Mouse (Mus musculus): ENCODE measurements at regions not wholly inside any gene's neighbourhood (a gene's known extent, or its start where the extent isn't known, plus 50 kb on each side); places are given as distances from the start of the nearest gene placed in this dataset.

GRCm38 (mm10) chr1:143192167-143192793, 448.2 kb upstream of the B3galt2 start:
- no peaks in the 10 kb centered on the region for H3K27me3 ChIP-seq (ENCODE audit: insufficient read depth, low read length)
- no peak overlapping the region for H3K27ac ChIP-seq
- no peak overlapping the region for H3K4me2 ChIP-seq (ENCODE audit: low read length)
- no peak overlapping the region for H3K4me3 ChIP-seq (replicated peaks; ENCODE audit: low read depth, low read length)
- H3K9ac ChIP-seq (ENCODE audit: low read depth, low read length), result no peak overlapping the region
- H3K36me3 ChIP-seq (ENCODE audit: insufficient read depth, low read length), result no peaks in the 10 kb centered on the region
- TF ChIP-seq CTCF (IDR thresholded peaks at IDR 0.05; ENCODE audit: low read depth), result no peak
- WGBS, result 87% methylated on average over 3 of the region's 3 CpGs
- H3K9me3 ChIP-seq (replicated peaks; ENCODE audit: low read length), result no peaks in the 10 kb centered on the region
- no peaks in the 10 kb centered on the region for H3K4me1 ChIP-seq (replicated peaks; ENCODE audit: insufficient read depth, low read length)
- no peak for DNase-seq (ENCODE audit: low spot score)
- no peak for ATAC-seq (replicated peaks; ENCODE audit: low FRiP score, low read depth)

- H3K9ac ChIP-seq (ENCODE audit: low read depth, low read length), result no peak overlapping the region
- no peaks in the 10 kb centered on the region for H3K4me1 ChIP-seq (replicated peaks; ENCODE audit: insufficient read depth, low read length)
- H3K36me3 ChIP-seq (ENCODE audit: insufficient read depth, low read length), result no peaks in the 10 kb centered on the region
- H3K9me3 ChIP-seq (replicated peaks; ENCODE audit: low read length), result no peaks in the 10 kb centered on the region
- no peak overlapping the region for H3K27ac ChIP-seq
- no peak overlapping the region for H3K4me2 ChIP-seq (ENCODE audit: low read length)
- H3K4me3 ChIP-seq (replicated peaks; ENCODE audit: low read depth, low read length), result no peak overlapping the region
- no peaks in the 10 kb centered on the region for H3K27me3 ChIP-seq (ENCODE audit: insufficient read depth, low read length)
- no peak for ATAC-seq (replicated peaks; ENCODE audit: low FRiP score, low read depth)
- no peak for DNase-seq (ENCODE audit: low spot score)
- no peak for TF ChIP-seq CTCF (IDR thresholded peaks at IDR 0.05; ENCODE audit: low read depth)
- 75% methylated on average over 4 of the region's 4 CpGs for WGBS
These were observed 440.1 kb upstream of the B3galt2 start for GRCm38 (mm10) chr1:143200213-143200889.

GRCm38 (mm10) chr1:143200971-143201370, 439.5 kb upstream of the B3galt2 start:
- Histone ChIP-seq H3K4me1 (replicated peaks; ENCODE audit: insufficient read depth, low read length) (no peaks in the 10 kb centered on the region), H3K36me3 (ENCODE audit: insufficient read depth, low read length) (no peaks in the 10 kb centered on the region), H3K9ac (ENCODE audit: low read depth, low read length) (no peak overlapping the region), H3K27me3 (ENCODE audit: insufficient read depth, low read length) (no peaks in the 10 kb centered on the region), H3K4me2 (ENCODE audit: low read length) (no peak overlapping the region), H3K9me3 (replicated peaks; ENCODE audit: low read length) (no peaks in the 10 kb centered on the region), H3K27ac (no peak overlapping the region), H3K4me3 (replicated peaks; ENCODE audit: low read depth, low read length) (no peak overlapping the region)
- TF ChIP-seq CTCF (IDR thresholded peaks at IDR 0.05; ENCODE audit: low read depth), result no peak
- ATAC-seq (replicated peaks; ENCODE audit: low FRiP score, low read depth) (no peak), DNase-seq (ENCODE audit: low spot score) (no peak)
- WGBS, result 81% methylated on average over 5 of the region's 5 CpGs

- H3K4me1 ChIP-seq (replicated peaks; ENCODE audit: insufficient read depth, low read length), result no peaks in the 10 kb centered on the region
- no peak overlapping the region for H3K4me2 ChIP-seq (ENCODE audit: low read length)
- 60% methylated on average over 3 of the region's 3 CpGs for whole genome bisulfite sequencing
- no peak overlapping the region for H3K4me3 ChIP-seq (replicated peaks; ENCODE audit: low read depth, low read length)
- DNase-seq (ENCODE audit: low spot score) (no peak), ATAC-seq (replicated peaks; ENCODE audit: low FRiP score, low read depth) (no peak)
- no peak overlapping the region for H3K9ac ChIP-seq (ENCODE audit: low read depth, low read length)
- no peaks in the 10 kb centered on the region for H3K27me3 ChIP-seq (ENCODE audit: insufficient read depth, low read length)
- no peak for TF ChIP-seq CTCF (IDR thresholded peaks at IDR 0.05; ENCODE audit: low read depth)
- H3K27ac ChIP-seq, result no peak overlapping the region
- H3K36me3 ChIP-seq (ENCODE audit: insufficient read depth, low read length), result no peaks in the 10 kb centered on the region
- no peaks in the 10 kb centered on the region for H3K9me3 ChIP-seq (replicated peaks; ENCODE audit: low read length)
These were observed 438.3 kb upstream of the B3galt2 start for GRCm38 (mm10) chr1:143202182-143202581.

GRCm38 (mm10) chr1:143204070-143204469, 436.4 kb upstream of the B3galt2 start:
- Histone ChIP-seq H3K4me2 (ENCODE audit: low read length) (no peak overlapping the region), H3K4me1 (replicated peaks; ENCODE audit: insufficient read depth, low read length) (no peaks in the 10 kb centered on the region), H3K36me3 (ENCODE audit: insufficient read depth, low read length) (no peaks in the 10 kb centered on the region), H3K9me3 (replicated peaks; ENCODE audit: low read length) (no peaks in the 10 kb centered on the region), H3K27ac (no peak overlapping the region), H3K4me3 (replicated peaks; ENCODE audit: low read depth, low read length) (no peak overlapping the region), H3K9ac (ENCODE audit: low read depth, low read length) (no peak overlapping the region), H3K27me3 (ENCODE audit: insufficient read depth, low read length) (no peaks in the 10 kb centered on the region)
- no peak for TF ChIP-seq CTCF (IDR thresholded peaks at IDR 0.05; ENCODE audit: low read depth)
- DNase-seq (ENCODE audit: low spot score) (no peak), ATAC-seq (replicated peaks; ENCODE audit: low FRiP score, low read depth) (no peak)

- 75% methylated on average over 3 of the region's 3 CpGs for WGBS
- no peak for DNase-seq (ENCODE audit: low spot score)
- TF ChIP-seq CTCF (IDR thresholded peaks at IDR 0.05; ENCODE audit: low read depth), result no peak
- no peak for ATAC-seq (replicated peaks; ENCODE audit: low FRiP score, low read depth)
- no peak overlapping the region for H3K4me3 ChIP-seq (replicated peaks; ENCODE audit: low read depth, low read length)
- no peaks in the 10 kb centered on the region for H3K9me3 ChIP-seq (replicated peaks; ENCODE audit: low read length)
- no peaks in the 10 kb centered on the region for H3K4me1 ChIP-seq (replicated peaks; ENCODE audit: insufficient read depth, low read length)
- H3K27me3 ChIP-seq (ENCODE audit: insufficient read depth, low read length), result no peaks in the 10 kb centered on the region
- no peak overlapping the region for H3K27ac ChIP-seq
- H3K4me2 ChIP-seq (ENCODE audit: low read length), result no peak overlapping the region
- H3K9ac ChIP-seq (ENCODE audit: low read depth, low read length), result no peak overlapping the region
- no peaks in the 10 kb centered on the region for H3K36me3 ChIP-seq (ENCODE audit: insufficient read depth, low read length)
These were observed 433.5 kb upstream of the B3galt2 start for GRCm38 (mm10) chr1:143206995-143207394.

Data from kidney, postnatal 0 days (tissue).